Mouse (Mus musculus) v-Abl transformed pro-B cells (cell line): Measurements from ENCODE around the gene Gabra1.

Experiments used
- in situ Hi-C, 2 experiments: fragments of 400-800 bp; cut with MboI; formaldehyde crosslinking; loops; one replicate each; pipeline ENCODE4 v1.15.1; 2025; ENCODE audit not compliant: unreplicated experiment in 2 of 2

Gabra1 gene

DNA sequence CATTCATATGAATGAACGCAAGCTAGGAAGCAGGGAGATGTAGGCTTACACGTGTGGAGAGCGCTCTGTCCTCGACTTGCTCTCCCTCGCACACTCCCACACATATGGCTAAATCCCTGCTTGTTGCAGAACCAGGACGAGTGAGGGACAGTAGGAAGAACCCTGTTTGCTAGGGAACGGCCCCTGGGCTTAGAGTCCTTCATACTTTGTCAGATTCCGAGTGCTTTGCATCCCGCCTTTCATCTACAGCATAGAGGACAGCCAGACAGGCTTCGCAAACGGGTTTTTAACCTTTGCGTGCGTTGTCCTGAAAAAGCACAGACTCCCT, at the start of gene Gabra1:
TSS of gene Gabra1 (minus strand) at position 106 of the 328 bp plus-strand sequence.
- in situ Hi-C loops = no loop called here

DNA sequence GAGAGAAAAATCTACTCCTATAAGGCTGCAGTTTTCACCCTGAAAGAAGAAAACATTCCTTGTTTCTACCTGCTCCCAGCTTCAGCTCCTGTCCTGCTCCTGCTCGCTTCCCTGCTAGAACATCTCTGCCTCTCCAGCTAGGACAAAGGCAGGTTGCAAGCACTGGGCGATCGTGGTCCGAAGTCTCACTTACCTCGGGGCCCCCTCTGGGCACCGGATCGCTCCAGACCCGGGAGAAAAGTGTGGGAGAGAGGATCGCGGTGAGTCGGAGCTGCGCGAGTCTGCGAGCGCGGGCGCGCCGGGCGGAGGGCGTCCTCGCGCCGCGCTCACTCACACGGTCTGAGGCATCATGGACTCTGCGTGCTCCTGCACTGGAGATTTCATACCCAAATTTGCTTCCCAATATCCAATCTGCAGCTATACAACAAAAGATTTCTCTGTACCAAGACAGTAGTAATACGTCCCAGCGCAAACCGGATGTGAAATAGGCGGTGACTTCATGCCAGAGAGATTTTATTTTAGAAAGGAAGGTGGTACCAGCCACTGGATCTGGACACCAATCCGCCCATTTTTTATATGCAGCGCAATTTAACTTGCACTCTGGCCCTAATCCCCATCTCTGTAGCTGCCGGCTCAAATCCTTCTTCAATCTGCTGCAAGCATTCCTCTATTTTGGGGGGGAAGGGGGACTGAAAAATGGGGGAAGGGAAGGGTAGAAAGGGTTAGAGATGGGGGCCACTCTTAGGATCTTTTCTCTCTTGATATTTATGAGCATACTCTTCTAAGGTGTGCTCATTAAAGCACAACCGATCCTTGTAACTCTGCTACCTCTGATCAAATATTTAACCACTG, 531 bp downstream of the Gabra1 start:
- in situ Hi-C loops = no loop called here

DNA sequence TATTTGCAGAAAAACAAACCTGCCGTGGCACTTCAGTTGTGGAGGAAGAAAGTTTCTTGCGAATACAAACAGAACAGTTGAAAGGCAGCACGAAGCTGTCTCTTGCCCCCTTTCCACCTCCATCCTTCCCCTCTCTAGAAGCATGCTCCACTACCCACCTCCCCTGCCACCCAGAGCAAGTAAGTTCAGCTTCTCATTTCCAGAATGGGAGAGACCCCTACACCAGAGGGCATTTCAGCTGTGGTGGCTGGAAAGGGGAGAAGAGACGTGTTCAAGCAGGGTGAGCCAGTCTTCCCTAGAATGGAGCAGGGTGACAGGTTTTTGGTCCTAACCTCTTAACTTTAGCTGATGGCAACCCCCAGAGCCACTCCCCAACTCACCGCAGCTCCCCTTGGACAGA, 1.3 kb downstream of the Gabra1 start:
- in situ Hi-C loops = no loop called here

DNA sequence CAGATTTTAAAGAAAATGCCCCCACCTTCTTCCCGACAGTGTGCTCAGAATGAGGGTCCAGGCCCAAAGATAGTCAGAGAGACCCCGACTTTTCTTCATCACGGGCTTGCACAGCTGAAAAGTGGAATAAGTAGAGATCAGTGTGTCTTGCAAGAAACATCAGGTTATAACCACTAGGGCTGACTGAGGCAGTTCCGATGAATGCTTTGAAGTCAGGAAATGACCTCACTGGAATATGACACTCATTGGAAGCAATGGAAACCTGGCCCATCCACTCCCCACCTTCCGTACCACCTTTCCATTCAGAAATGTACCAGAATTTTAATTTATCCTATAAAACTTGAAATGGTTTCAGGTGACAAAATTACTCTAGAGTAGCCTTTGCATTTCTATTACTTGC, 3.2 kb downstream of the Gabra1 start:
- in situ Hi-C loops = no loop called here

DNA sequence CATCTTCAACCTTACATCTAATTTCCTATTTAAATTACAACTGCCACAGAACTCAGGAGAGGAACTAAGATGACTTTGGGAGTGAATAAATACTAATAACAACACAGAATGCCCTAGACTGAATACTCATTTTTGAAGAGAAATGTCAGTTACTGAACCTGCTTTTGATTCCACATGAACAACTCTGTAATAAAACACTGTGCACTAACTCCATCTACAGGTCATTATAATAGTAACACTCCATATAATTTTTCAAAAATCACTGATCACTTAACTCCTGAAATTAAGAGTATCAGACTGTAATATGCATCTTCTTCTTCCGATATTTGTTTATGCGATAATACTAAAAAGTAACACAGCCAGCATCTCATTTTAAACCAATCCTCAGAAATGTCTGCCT, 4.4 kb downstream of the Gabra1 start:
- in situ Hi-C loops = no loop called here

DNA sequence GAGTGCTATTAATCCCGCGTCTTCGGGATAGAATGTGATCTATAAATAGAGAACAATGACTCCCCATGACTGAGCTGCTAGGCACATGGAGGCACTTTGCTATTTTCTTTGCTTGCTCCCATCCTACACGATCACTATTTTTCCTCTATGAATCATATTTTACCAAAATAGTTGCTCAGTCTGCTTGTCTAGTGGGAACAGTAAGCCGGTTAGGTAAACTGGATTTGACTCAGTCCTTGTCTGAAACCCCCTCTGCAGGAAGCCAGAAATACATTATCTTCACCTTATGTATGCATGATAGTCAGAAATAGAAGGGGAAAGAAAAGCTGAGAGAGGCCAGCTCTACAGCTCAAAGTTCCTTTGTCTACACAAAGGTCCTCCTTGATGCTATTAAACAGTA, 31.3 kb downstream of the Gabra1 start:
- in situ Hi-C loops = no loop called here

GRCm38 (mm10) chr11:42116931-42117330, 65.8 kb downstream of the Gabra1 start:
- in situ Hi-C loops = no loop called here

DNA sequence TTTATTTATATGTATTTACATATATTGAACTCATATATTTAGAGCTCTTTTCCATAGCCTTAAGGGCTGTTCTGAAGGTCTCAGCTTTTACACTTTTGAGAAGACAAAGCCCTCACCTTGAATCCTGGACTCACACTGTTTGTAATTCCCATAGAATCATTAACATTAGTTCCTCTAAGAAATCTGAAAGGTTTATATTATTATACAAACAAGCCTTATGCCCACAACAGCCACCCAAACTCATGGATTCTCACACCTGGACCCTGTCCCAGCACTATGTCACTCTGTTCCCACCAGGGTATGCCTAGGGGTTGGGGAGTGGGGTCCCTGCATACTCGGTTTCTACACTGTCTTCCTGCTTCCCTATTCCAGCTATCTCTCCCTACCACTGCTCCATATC, 72.7 kb downstream of the Gabra1 start:
- in situ Hi-C loops = no loop called here

- in situ Hi-C loops = no loop called here
Observed at GRCm38 (mm10) chr11:42109627-42110026, 73.1 kb downstream of the Gabra1 start.

DNA sequence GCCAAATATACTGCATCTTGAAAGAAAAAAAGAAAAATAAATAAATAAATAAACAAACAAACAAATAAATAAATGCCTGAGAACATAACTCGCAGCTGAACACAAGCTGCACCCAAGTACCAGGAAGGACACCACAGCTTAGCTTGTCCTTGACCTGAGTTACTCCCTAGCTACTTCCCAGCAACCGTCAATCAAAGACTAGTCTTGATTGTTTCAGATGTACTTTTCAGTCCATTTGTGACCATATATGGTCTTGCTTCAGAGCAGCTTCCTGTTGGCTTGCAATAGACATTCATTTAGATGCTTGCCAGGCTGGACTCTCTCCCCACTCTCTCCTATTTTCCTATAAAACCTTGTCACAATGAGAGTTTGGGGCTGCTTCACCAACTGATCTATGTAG, 87.2 kb downstream of the Gabra1 start:
- in situ Hi-C loops = no loop called here
